Mouse (Mus musculus) liver, postnatal 0 days (tissue): ENCODE results near the gene Cd22.

Experiments used
- CTCF ChIP-seq: sonication (generic); IDR thresholded peaks from 2 replicates; pipeline ENCODE4 v1.5.1; 2016; ENCODE audit warnings: antibody characterized with exemption, low read depth
- EP300 ChIP-seq: IDR thresholded peaks from 2 replicates; pipeline ENCODE4 v1.6.1; 2016; ENCODE audit warnings: antibody characterized with exemption, low read depth, mild to moderate bottlenecking

- no peak for TF ChIP-seq CTCF
- no peak for TF ChIP-seq EP300
These were observed 50.7 kb downstream of the Cd22 start for GRCm38 (mm10) chr7:30829428-30829827.
